Mouse (Mus musculus) fat pad, adult 2 months (tissue): ENCODE measurements at regions not wholly inside any gene's neighbourhood (a gene's known extent, or its start where the extent isn't known, plus 50 kb on each side); places are given as distances from the start of the nearest gene placed in this dataset.

Source experiments
- DNase-seq: peaks from one replicate; pipeline ENCODE4 v3.0.0-alpha.2; 2011; ENCODE audit warnings: low read depth, low spot score; ENCODE audit errors: extremely low read depth

DNA sequence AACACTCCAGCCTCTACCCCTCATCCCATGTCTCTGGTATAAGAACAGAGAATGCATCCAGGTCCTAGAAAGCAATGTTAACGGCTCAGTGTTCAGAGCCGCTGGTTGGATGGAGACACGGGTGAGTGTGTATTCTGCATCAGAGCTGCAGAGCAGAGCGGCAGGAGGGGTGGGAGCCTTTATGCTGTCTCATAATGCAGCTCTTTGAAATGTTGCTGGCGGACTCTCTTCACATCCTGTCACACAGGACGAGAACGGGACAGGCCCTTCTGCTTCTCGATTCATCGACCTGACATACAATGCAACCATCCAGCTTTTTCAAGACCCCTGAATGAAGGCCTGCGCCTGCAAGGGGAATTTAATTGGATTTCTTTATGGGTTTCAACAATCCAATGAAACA, 507.2 kb downstream of the Ccdc171 start:
- no peak for DNase-seq

GRCm38 (mm10) chr4:84035347-84035746, 510.0 kb downstream of the Ccdc171 start:
- DNase-seq = no peak

- DNase-seq = no peak
These were observed 512.2 kb downstream of the Ccdc171 start for GRCm38 (mm10) chr4:84037535-84037934.

DNA sequence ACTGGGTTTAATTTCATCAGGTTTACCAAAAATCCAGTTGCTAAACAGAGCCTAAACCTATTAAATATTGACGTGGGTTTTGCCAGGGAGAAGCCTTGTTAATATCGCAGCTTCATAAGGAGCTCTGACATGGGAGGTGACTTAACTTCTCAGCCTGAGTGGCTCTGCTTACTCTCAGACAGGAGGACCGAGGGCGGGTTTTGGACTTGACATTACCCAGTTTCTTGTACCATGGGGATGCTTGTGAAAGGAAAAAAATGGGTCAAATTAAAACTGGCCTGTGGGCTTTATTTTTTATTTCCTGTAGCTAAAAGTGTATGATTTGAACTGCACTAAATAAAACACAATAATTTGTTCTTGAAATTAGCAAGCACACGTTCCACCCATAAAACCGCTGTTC, 524.9 kb downstream of the Ccdc171 start:
- DNase-seq = no peak

GRCm38 (mm10) chr4:84056863-84057502, 531.6 kb downstream of the Ccdc171 start:
- DNase-seq = no peak

DNA sequence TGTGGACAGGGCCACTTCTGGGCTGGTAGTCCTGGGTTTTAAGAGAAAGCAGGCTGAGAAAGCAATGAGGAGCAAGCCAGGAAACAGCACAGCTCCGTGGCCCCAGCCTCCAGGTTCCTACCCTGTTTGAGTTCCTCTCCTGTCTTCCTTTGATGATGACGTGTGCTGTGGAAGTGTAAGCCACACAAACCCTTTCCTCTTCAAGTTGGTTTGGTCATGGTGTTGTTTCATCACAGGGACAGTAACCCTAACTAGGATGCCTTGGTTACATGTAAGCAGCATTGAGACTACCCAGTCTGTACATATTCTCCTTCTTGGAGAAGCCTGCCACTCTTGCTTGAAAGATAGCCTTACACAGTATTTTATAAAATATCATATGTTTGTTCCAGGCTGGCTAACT, 534.8 kb downstream of the Ccdc171 start:
- no peak for DNase-seq

GRCm38 (mm10) chr4:84063755-84064154, 538.4 kb downstream of the Ccdc171 start:
- no peak for DNase-seq

DNA sequence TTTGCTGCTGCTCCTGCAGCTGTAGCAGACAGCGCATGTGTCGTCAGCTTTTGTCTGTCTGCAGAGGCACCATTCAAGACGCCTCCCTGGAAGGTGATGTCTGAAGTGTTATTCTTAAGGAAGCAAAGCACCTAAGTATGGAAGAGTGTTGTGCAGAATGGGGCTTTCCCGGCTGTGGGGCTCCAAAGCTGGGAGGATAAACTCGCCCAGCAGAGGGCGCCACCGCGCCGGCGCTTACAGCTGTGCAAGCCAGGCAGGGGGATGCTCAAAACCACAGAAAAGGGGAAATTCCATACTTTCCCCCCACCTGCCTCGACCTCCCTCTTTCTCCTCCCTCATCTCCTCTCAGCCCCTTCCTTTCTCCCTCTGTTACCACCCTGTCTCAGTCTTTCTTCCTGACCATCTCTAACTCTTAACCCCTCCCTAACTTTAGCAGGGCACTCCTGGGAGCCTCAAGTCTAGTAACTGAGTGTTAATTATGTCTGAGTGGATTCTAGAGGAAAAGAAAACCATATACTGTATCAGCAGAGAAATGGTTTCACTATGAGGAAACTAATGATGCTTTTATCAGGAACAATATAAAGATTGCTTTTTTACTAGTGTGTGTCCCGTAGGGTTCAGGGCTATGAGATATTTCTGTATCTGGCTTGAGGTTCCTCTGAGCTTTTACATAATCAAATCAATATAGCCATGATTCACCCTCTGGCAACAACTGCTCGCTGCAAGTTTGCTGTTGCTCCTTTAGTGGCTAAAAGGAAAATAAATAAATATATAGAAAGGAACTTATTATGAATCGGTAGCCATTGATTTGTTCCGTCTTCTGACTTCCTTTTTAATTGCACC, 539.5 kb downstream of the Ccdc171 start:
- DNase-seq = no peak

GRCm38 (mm10) chr4:84065457-84066124, 540.2 kb downstream of the Ccdc171 start:
- no peak for DNase-seq

DNA sequence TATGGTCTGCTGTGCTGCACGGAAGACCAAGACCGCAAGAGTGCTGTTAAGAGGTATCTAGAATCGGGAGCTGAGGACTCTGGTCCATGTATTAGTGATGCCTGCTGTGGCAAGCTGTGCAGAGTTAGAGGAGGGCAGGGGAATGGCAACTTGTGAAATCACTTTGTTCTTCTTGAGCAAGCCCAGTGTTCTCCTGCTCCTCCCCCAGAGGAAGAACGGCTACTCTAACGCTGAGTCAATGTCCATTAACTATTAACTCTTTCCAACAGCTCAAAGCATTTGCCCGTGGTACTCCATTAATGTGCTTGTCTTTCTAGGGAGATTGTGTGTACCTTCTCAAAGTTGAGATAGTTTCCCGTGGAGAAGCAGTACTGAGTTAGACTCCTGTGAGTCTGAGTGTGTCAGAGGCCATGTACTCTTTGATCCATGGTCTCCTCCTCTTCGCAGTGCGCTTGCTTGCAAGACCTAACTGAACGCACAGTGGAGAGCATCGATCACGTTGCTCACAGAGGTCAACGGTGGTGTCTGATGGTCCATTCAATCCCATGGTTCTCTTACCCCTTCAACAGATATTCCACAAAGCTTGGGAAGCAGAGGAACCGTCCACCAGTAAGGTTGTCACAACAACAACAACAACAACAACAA, 542.7 kb downstream of the Ccdc171 start:
- no peak for DNase-seq

DNA sequence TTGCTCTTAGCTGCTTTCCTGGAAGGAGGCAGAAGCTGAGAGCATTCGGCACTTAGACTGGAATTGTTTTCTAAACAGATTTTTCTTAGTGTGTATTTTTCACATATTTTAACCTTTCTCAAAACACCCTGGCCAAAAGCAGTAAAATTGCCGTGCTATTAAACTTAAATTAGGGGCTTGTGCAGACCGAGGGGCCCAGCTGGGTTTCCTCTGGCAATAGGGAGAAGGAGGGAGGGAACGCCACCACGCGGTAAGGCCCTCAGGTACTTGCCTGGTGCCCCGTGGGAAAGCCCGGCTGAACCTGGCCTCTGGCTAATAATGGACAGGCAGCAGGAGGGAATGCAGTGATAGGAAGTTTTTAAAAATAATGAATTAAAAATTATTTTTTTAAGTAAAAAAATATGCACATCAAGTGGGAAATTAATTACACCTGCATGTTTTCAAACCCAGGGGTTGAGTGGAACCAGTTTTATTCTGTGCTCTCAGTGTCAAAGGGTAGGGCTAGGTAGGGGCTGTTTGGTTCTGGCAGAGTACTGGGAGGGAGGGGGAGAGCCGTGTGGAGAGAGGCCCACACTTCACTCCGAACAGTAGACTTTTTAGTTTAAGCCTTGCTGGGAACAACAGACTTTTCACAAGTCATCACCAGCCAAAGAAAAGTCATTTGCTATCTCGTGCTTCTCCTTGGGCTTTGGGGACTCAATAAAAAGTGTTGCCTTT, 543.8 kb downstream of the Ccdc171 start:
- DNase-seq = no peak

DNA sequence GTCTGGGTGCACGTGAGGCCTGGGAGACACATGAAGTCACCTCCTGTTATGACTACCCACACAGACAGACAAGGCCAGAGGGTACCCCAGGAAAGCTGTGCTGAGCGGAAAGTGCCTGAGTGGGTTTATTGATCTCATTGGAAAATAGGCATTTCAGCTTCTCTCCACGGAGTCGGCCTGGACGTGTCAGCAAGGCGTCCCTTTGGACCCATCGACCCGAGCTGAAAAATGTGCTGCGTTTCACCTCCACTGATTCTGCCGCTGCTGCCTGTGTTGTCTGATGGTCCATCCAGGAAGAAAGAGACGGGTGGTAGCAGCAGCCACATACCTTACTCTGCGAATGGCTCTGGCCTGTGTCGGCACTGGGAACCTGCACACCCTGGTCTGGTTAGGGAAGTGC, 544.3 kb downstream of the Ccdc171 start:
- no peak for DNase-seq

GRCm38 (mm10) chr4:84070089-84070488, 544.7 kb downstream of the Ccdc171 start:
- no peak for DNase-seq

GRCm38 (mm10) chr4:84072096-84072495, 546.8 kb downstream of the Ccdc171 start:
- DNase-seq = no peak

GRCm38 (mm10) chr4:84076526-84076925, 551.2 kb downstream of the Ccdc171 start:
- DNase-seq = no peak

GRCm38 (mm10) chr4:84079516-84079915, 554.2 kb downstream of the Ccdc171 start:
- DNase-seq = no peak

DNA sequence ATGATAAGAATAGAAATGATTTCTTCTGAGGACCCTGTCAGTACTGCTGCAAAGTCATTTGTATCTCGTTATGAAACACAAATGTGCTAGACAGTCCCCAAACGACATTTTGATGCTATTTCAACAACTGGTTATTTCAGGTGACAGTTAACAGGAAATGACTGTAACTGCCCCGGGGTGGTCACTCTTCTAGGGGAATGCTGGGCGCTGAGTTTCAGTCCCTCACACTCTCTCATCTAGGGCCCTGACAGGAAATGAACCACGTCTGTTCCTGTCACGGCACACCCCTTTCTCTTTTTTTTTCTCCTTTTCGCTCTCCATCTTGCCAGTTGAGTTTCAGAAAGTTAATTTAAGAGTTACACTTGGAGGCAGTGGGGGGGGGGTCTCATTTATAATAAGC, 556.2 kb downstream of the Ccdc171 start:
- DNase-seq = no peak

DNA sequence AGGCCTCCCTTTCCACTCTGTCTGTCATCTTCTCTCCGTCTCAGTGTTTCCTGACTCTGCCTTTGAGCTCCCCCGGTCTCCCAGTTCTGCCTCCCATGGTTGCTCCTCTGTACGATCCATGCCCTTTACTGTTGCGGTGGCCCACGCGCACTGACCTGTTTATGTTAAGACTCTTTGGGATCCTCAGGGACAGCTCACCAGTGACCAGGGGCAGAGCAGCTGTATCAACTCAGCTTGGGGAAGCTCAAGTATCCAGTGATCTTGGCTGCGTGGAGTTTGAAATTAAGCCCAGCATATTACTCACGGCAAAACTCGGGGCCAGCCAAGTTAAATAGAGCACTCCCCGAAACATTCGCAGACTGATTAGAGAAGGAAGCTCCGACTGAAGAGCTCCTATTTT, 562.8 kb downstream of the Ccdc171 start:
- DNase-seq = no peak

GRCm38 (mm10) chr4:84092509-84092908, 567.2 kb downstream of the Ccdc171 start:
- DNase-seq = no peak

- DNase-seq = no peak
These were observed 569.9 kb downstream of the Ccdc171 start for GRCm38 (mm10) chr4:84095237-84095636.

DNA sequence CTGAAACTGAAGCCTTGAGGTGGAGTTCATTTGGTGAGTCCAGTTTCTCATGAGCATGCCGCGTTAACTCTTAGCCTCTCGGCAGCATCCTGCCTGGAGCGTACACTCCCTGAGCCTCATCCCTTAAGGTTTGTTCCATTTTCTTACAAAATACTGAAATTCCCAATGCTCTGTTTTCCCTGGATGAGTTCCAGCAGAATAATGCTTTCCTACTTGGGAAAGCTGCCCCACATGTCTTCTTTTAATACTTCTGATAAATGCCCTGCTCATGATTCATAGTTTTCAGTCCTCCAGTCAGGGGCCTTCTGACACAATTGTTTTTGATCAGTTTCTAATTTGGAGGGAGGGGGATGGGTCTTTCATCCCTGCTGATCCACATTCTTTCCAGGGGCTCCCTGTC, 570.7 kb downstream of the Ccdc171 start:
- no peak for DNase-seq
